Mouse (Mus musculus): Measurements from ENCODE around the gene Irx4.

GRCm38 (mm10) chr13:73242556-73242955 is 17.7 kb upstream of the Irx4 start:
- TF ChIP-seq CTCF (IDR thresholded peaks at IDR 0.05; ENCODE audit: low read depth) (no peak), EP300 (IDR thresholded peaks at IDR 0.05; ENCODE audit: low read depth) (no peak)

Measured in liver, postnatal 0 days (tissue).